Mouse (Mus musculus) thymus, adult 2 months (tissue): ENCODE data around the gene Tcp1.

Source experiments
- CTCF ChIP-seq: fragments of 200-500 bp; IDR thresholded peaks from 2 replicates; pipeline ENCODE4 v1.5.1; 2012; ENCODE audit warnings: mild to moderate bottlenecking, control low read depth, low read length, moderate library complexity, borderline replicate concordance; ENCODE audit not compliant: control insufficient read depth, poor library complexity, insufficient read depth; ENCODE audit errors: extremely low read depth
- POLR2A ChIP-seq: fragments of 200-500 bp; IDR thresholded peaks from 2 replicates; pipeline ENCODE4 v1.6.1; 2012; ENCODE audit warnings: mild to moderate bottlenecking, low read length, control low read depth, moderate library complexity; ENCODE audit not compliant: control insufficient read depth, poor library complexity, insufficient read depth; ENCODE audit errors: extremely low read depth

DNA sequence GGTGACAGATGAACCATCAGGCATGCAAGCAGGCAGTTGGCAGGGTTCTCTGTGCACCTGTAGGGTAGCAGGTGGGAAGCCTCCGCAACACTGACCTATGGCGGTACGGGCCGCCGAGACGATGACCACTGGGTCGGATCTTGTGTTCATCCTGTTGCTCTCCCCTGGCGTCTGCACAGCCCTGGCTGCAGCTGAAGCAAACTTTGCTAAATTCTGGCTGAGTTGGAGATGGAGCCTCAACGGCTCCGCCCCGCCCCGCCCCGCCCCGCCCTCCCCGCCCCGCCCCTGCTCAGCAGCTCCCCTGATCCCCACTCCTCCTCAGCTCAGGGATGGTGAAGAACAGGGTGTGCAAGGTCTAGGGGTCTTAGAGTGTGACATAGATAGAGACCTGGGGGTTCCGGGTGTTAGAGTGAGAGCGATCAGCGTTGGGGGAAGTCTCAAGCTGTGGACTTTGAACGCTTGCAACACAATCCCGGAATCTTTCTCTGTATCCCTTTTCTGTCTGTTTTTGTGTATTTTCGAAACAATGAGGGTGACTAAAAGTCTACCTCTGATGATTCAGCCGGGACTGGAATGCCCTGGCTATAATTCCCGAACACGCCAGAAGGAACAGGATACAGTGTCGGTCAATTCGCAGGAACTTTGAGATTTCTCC, 24.8 kb downstream of the Tcp1 start, which contains the start of gene Acat3:
- TF ChIP-seq POLR2A (no peak), CTCF (no peak)
